Mouse (Mus musculus): ENCODE data around the gene Psma4. TPM values are rescaled to one million over a fixed set of nuclear protein-coding genes. Genes with fewer than 3 reads are reported as not detected.

Psma4 gene
- total RNA-seq, 2 experiments from 2014 or later, result 162 to 186 TPM

DNA sequence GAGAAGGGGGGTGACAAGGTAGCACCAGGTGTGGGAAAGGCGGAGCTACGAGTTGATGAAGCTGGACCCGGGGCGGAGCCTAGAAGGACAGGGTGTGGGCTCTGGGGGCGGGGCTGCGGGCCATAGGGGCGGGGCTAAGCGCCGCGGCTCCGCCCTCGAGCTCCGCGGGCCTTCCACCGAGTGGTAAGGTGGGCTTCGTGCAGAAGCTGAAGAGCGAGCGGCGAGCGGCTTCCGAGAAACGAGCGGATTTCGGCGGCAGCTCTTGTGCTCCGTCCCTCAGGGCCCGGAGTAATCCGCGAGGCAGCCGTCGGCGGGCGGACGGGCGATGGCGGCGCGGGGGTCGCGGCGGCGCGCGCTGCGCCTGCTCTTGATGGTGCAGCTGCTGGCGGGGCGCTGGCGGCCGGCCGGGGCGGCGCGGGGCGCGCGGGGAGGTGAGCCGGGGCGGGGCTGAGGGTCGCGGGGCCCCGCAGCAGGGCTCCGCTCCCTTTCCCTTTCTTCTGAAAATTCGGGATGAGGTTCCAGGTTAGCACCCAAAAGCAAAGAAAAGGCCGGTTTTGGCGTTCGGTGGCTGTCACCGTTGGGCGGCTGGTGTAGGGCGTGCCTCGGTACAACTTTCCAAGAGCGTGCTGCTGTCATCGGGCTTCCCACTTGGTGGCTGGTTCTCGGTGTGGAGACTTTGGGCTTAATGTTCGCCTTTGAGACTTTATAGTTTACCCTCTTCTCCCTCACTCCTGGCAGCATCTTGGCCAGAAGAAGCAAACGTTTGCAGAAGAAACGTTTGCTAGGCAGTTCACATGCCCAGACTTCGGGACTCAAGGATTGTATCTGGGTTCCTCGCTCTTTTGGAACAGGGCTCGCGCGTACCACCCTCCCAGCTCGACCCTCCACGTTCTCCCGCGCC lies 31.0 kb downstream of the Psma4 start:
- peak in 1 of 2 experiments; percentile 9 for DNase-seq (ENCODE audit: low spot score in 2 of 2)

DNA sequence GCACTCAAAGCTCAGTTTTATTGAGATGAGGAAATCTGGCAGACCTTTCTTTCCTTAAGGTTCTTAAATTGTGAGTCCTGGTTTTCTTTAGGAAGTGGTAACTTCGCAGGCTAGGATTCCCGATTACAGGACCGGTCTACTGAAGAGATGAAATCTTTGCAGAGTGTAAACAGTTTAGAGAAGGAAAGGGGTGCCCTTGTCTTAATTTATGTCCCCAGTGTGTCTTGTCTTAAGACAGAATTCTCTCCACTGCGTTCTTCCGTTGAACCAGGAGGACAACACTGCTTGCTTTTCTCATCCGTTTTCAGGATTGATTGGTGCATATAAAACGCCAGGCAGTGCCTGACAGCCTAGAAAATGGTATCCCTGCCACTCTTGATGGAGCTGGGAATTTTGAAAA lies 31.8 kb downstream of the Psma4 start:
- DNase-seq (ENCODE audit: low spot score in 2 of 2), result no peak

DNA sequence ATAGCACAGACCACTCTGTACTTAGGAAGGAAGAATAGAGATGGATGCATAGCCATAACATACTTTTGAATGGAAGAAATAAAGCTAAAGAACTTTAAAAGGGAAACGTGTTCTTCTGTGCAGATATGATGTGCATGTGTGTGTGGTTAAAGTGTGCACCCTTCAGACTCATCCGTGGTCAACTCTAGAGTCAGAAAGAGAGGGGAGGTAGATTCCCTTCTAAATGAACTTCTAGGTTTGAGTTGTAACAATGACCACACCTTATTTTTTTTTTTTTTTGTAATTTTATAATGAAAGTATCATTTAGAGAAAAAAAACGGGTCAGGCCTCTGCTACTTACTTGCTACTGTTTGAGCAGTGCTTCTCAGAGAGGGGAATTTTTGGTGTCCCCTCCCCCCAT lies 39.8 kb downstream of the Psma4 start:
- no peak for DNase-seq (ENCODE audit: low spot score in 2 of 2)

DNA sequence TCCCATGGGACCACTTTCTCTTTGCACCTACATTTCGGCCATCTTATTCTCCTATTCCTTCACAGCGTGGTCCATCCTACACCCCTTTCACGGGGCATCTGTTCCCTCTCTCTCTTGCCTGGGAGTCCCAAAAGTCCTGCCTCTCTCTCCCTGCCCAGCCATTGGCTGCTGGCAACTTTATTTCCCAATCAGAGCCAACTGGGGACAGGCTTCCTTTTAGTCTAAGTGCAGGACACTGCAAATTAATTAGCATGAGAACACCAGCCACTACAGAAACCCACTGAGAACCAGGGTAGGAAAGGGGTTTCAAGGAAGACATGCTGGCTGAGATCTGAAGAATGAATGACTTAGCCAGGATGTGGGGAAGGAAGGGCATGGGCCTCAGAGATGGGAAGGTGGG lies 43.8 kb downstream of the Psma4 start:
- DNase-seq (ENCODE audit: low spot score in 2 of 2), result no peak

DNA sequence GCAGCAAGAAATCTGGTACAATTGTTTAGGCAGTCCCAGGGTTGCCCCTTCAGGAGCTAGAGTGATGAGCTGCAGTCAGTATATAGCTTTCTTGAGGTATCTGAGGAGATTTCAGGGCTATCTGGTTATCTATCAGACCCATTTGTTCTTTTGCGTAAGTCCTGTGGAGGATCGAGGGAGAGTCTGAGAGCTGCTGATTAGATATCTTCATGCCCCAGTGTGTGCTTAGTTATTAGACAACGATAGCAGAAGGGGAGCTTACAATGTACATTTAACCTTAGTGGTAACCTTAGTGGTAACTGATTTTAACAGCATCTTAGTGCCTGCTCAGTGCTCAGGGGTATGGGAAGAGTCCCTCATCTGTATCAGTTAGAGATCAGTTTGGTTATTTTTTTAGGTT lies 45.1 kb downstream of the Psma4 start:
- DNase-seq (ENCODE audit: low spot score in 2 of 2), result no peak

DNA sequence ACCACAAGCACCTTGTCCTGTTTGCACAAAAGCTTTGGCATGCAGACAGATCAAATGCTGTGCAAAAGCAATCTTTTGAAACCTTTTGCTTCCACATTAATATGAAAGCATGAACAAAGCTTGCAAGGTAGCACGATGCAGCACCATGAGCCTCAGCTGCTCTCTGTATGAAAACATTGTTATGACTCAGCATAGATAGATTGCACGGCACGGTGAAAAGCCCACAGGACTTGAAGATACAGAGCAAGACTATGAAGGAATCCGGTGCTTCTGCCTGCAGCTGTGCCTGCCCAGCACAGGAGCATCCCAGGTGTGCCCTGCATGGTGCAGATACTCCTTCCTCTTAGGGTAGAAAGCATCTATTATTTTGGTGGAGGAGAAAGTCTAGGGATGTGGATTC lies 53.0 kb downstream of the Psma4 start:
- no peak for DNase-seq (ENCODE audit: low spot score in 2 of 2)

Other genes with a start within 250 kb of the Psma4 start
- 10 to 100 TPM; 66.4 to 71.3 TPM for gene Wdr61, start 216.3 kb upstream of the Psma4 start, total RNA-seq (2021)
- 10 to 100 TPM in 1 of 2 experiments, 1 to 10 TPM in 1; 9.8 to 13.7 TPM for gene Crabp1, start 186.0 kb upstream of the Psma4 start, total RNA-seq (2021)
- 10 to 100 TPM; 30.7 to 42.8 TPM for gene Ireb2, start 87.0 kb upstream of the Psma4 start, total RNA-seq (2021)
- gene Hykk, start 33.5 kb upstream of the Psma4 start, total RNA-seq (2021), result 1 to 10 TPM; 1.6 to 2.1 TPM
- gene AY074887, start 208 bp downstream of the Psma4 start, total RNA-seq (2021), result not detected
- gene Chrna5, start 30.1 kb downstream of the Psma4 start, total RNA-seq (2021), result 1 to 10 TPM in 1 of 2 experiments, under 1 TPM in 1; 0.46 to 1.6 TPM
- 10 to 100 TPM; 15.0 to 21.7 TPM for gene Chrna3, start 75.8 kb downstream of the Psma4 start, total RNA-seq (2021)
- gene Chrnb4, start 98.0 kb downstream of the Psma4 start, total RNA-seq (2021), result 10 to 100 TPM in 1 of 2 experiments, 1 to 10 TPM in 1; 7.7 to 10.6 TPM
- gene Ube2q2, start 198.1 kb downstream of the Psma4 start, total RNA-seq (2021), result 10 to 100 TPM; 49.9 to 62.1 TPM